In the genomic region with DNA sequence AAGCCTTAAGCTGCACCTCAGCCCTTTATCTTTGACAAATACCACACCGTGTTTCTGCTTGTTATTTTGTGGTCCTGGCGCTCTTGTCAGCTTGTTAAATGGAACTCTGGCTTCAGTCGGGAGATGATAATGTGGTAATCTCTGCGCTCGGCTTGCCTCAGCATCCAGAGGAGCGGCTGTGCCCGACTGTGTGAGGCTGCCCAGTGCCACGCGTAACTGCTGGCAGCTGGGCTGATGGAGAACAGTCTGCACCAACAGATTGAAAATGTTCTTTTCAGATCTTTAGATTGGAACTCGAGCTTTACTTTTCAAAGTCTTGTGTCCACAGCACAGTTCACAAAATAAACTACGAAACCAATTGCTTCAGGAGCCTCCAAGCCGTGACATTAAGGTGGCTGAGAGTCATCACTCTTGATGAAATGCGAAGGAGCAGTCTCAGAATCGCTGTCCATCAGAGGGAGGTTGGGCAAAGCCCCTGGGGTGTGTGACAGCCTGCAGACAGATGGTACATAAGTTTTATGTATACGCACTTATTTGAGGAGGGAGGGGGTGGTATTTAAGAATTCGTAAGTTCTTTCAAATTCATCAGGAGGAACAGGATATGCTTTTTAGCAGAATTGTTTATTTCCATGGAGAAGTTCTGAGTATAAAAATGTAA, we compare ENCODE assay signal across 9 mouse cellular contexts.
DNase-seq lines count a peak whose midpoint lies in the region; ATAC-seq lines count a peak whose summit lies in the region.
"Had no signal": no experiment of that assay in that cellular context is flagged by ENCODE, and none has a peak within 500 bp of the region (broad histone marks: within the 10 kb centered on the region; RNA-seq: fewer than 3 reads in every experiment).

No protein-coding gene starts in this region.

- H3K4me3 ChIP-seq in forebrain, embryonic 14.5 days (ENCODE audit: low read depth, low read length): no peak overlapping the region
- H3K4me3 ChIP-seq: liver, embryonic 15.5 days had no signal

- H3K9ac ChIP-seq in forebrain, embryonic 14.5 days (ENCODE audit: low read length): no peak overlapping the region
- H3K9ac ChIP-seq: liver, embryonic 15.5 days had no signal

- peak; percentile 3 for DNase-seq in adrenal gland, postnatal 10 days
- DNase-seq in adrenal gland, adult 18-20 months (ENCODE audit: low spot score in 2 of 2): no peak
- DNase-seq in Muller cell, postnatal 12 days (ENCODE audit: inconsistent ontology term): peak; percentile 12
- peak; percentile 64 for DNase-seq in forebrain, embryonic 14.5 days (ENCODE audit: low spot score)
- peak; percentile 24 for DNase-seq in left cerebral cortex, postnatal 10 days (ENCODE audit: extremely low spot score in 1 of 2, low spot score in 2 of 2)
- DNase-seq in right cerebral cortex, adult 18-20 months: peak; percentile 45
- no peak for DNase-seq in yolk sac, embryonic 10.5 days (ENCODE audit: low spot score)

- no peak overlapping the region for H3K27ac ChIP-seq in forebrain, embryonic 14.5 days (ENCODE audit: low read depth, low read length)
- H3K27ac ChIP-seq: liver, embryonic 15.5 days had no signal

- WGBS in forebrain, embryonic 14.5 days: 29% methylated on average over 16 of the region's 16 CpGs

- ATAC-seq in forebrain, embryonic 14.5 days: peak; percentile 80; the same call in 1 of the 2 replicates
- no peak for ATAC-seq in erythroid progenitor cell, adult 5-6 weeks (replicated peaks; ENCODE audit: low FRiP score, poor library complexity, severe bottlenecking)

- no peaks in the 10 kb centered on the region for H3K4me1 ChIP-seq in forebrain, embryonic 14.5 days (ENCODE audit: control insufficient read depth, insufficient read depth, low read length)
- H3K4me1 ChIP-seq: liver, embryonic 15.5 days had no signal

- H3K4me2 ChIP-seq in forebrain, embryonic 14.5 days (ENCODE audit: low read length): peak overlapping the region; percentile 8
- H3K4me2 ChIP-seq: liver, embryonic 15.5 days had no signal

- no peaks in the 10 kb centered on the region for H3K9me3 ChIP-seq in forebrain, embryonic 14.5 days (replicated peaks; ENCODE audit: control insufficient read depth, low read length)
- H3K9me3 ChIP-seq: liver, embryonic 15.5 days had no signal

- intact Hi-C loops in left cerebral cortex, postnatal 10 days (cut with DNase I): no loop called here

- H3K36me3 ChIP-seq in forebrain, embryonic 14.5 days (ENCODE audit: control insufficient read depth, insufficient read depth, low read length): no peaks in the 10 kb centered on the region
- H3K36me3 ChIP-seq: liver, embryonic 15.5 days had no signal

- H3K27me3 ChIP-seq in forebrain, embryonic 14.5 days (replicated peaks; ENCODE audit: control insufficient read depth, insufficient read depth, low read length): no peaks in the 10 kb centered on the region
- H3K27me3 ChIP-seq: liver, embryonic 15.5 days had no signal

Comparison
In these comparisons a context has a peak if more than half of its experiments do, and no peak if none do; other contexts are left out.
1. DNase-seq: peak in adrenal gland, postnatal 10 days (single experiment), Muller cell, postnatal 12 days (single experiment), forebrain, embryonic 14.5 days (single experiment), left cerebral cortex, postnatal 10 days (2 of 2) and right cerebral cortex, adult 18-20 months (single experiment); none in adrenal gland, adult 18-20 months (0 of 2) and yolk sac, embryonic 10.5 days (single experiment).